Mouse (Mus musculus) cerebellum, adult 11-12 months (tissue): Measurements from ENCODE around the gene Tmprss11d.

Experiments used
- DNase-seq: peaks from one replicate; pipeline ENCODE4 v3.0.0; 2022

Tmprss11d gene

GRCm38 (mm10) chr5:86373320-86373719 lies at the start of gene Tmprss11d:
Gene Tmprss11d (minus strand): TSS chr5:86373420.
- DNase-seq = no peak

GRCm38 (mm10) chr5:86421323-86422028 lies 48.3 kb upstream of the Tmprss11d start:
- no peak for DNase-seq

- no peak for DNase-seq
Measured at GRCm38 (mm10) chr5:86419494-86419893, 46.3 kb upstream of the Tmprss11d start.

GRCm38 (mm10) chr5:86414280-86414679 lies 41.1 kb upstream of the Tmprss11d start:
- DNase-seq = no peak

- DNase-seq = no peak
Measured at GRCm38 (mm10) chr5:86410815-86411214, 37.6 kb upstream of the Tmprss11d start.

- no peak for DNase-seq
Measured at GRCm38 (mm10) chr5:86407941-86408340, 34.7 kb upstream of the Tmprss11d start.

GRCm38 (mm10) chr5:86407191-86407590 lies 34.0 kb upstream of the Tmprss11d start:
- DNase-seq = no peak

- DNase-seq = peak; percentile 8
Measured at GRCm38 (mm10) chr5:86359412-86359985, 13.7 kb downstream of the Tmprss11d start.

GRCm38 (mm10) chr5:86352966-86353365 lies 20.3 kb downstream of the Tmprss11d start:
- peak; percentile 5 for DNase-seq

- DNase-seq = peak; percentile 7
Measured at GRCm38 (mm10) chr5:86318018-86318956, 54.9 kb downstream of the Tmprss11d start.

GRCm38 (mm10) chr5:86306116-86306515 lies 67.1 kb downstream of the Tmprss11d start:
- peak; percentile 76 for DNase-seq

GRCm38 (mm10) chr5:86303877-86304276 lies 69.3 kb downstream of the Tmprss11d start:
- DNase-seq = peak; percentile 9

- DNase-seq = no peak
Measured at GRCm38 (mm10) chr5:86289208-86289607, 84.0 kb downstream of the Tmprss11d start, which contains the start of gene Tmprss11c. Gene Tmprss11c (minus strand): TSS chr5:86289308.
